Mouse (Mus musculus): ENCODE data around the gene Hoxc6. TPM values are rescaled to one million over a fixed set of nuclear protein-coding genes. Genes with fewer than 3 reads are reported as not detected.

Hoxc6 gene
- polyA plus RNA-seq, 2 experiments = 0.06 TPM; not detected in 1

DNA sequence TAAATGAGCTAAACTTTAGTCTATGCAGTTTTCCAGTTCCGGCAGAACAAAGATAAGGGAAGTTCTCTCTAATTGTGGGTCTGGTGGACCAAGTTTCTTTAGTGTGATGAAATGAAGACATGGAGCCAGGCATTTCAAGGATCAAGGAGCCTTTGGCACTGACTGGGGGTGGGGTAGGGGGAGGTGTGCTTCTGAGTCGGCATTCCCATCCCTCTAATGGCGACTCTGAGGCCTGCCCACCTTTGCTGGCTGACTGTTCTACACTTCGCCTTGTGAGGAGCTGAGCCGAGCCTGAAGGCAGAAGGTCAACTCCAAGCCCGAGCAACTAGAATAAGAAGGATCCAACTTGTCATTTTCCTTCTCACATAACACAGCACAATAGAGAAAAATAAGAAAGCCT, 36.3 kb upstream of the Hoxc6 start:
- DNase-seq (ENCODE audit: low read depth in 3 of 3, low spot score in 3 of 3) (no peak), ATAC-seq (ENCODE audit: insufficient read depth) (no peak)
- WGBS (ENCODE audit: insufficient replicate concordance) = 5% methylated on average over 6 of the region's 6 CpGs

DNA sequence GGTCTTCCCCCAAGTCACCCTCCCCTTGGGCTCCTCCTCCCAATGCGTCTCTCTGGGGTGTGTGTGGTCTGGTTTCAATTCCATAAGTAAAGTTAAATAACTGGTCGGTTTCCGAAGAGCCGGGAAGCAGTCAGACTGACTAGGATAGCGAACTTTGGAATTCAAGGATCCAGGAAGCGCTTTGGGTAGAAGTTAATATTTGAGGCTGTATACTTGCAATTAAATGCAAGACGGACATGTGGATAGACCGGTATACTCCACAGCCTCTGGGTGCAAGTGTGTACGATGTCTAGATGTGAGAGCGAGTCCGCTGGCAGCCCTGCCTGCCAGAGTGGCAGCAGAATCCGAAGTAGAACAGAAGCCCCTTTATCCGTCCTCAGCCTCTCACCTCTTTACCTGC, 35.6 kb upstream of the Hoxc6 start:
- DNase-seq (ENCODE audit: low read depth in 3 of 3, low spot score in 3 of 3) = no peak
- no peak for ATAC-seq (ENCODE audit: insufficient read depth)
- Histone ChIP-seq H3K27me3 (ENCODE audit: control insufficient read depth, insufficient read depth, low read length) (peaks cover 93% of the 10 kb centered on the region), H3K4me3 (ENCODE audit: insufficient read depth in 1 of 2, low read depth in 2 of 2, low read length in 2 of 2) (no peak overlapping the region), H3K9me3 (ENCODE audit: control insufficient read depth, low read length) (no peaks in the 10 kb centered on the region), H3K4me2 (ENCODE audit: low read depth) (no peak overlapping the region), H3K36me3 (replicated peaks; ENCODE audit: control insufficient read depth, insufficient read depth, low read depth) (no peaks in the 10 kb centered on the region), H3K27ac (no peak overlapping the region), H3K9ac (replicated peaks) (no peak overlapping the region), H3K4me1 (replicated peaks; ENCODE audit: control insufficient read depth in 2 of 2, insufficient read depth in 2 of 2, low read length in 1 of 2) (no peaks in the 10 kb centered on the region)
- 2% methylated on average over 13 of the region's 13 CpGs for WGBS (ENCODE audit: insufficient replicate concordance)
- TF ChIP-seq CTCF (IDR thresholded peaks at IDR 0.05; ENCODE audit: low read depth) = no peak
- no peak for TF ChIP-seq EP300 (IDR thresholded peaks at IDR 0.05; ENCODE audit: low read depth)

More for the DNA sequence above, 36.3 kb upstream of the Hoxc6 start:
- Histone ChIP-seq H3K9me3 (ENCODE audit: control insufficient read depth, low read length) (no peaks in the 10 kb centered on the region), H3K36me3 (replicated peaks; ENCODE audit: control insufficient read depth, insufficient read depth, low read depth) (no peaks in the 10 kb centered on the region), H3K4me1 (replicated peaks; ENCODE audit: control insufficient read depth in 2 of 2, insufficient read depth in 2 of 2, low read length in 1 of 2) (no peaks in the 10 kb centered on the region), H3K4me3 (ENCODE audit: insufficient read depth in 1 of 2, low read depth in 2 of 2, low read length in 2 of 2) (no peak overlapping the region), H3K4me2 (ENCODE audit: low read depth) (no peak overlapping the region), H3K27ac (no peak overlapping the region), H3K9ac (replicated peaks) (no peak overlapping the region), H3K27me3 (ENCODE audit: control insufficient read depth, insufficient read depth, low read length) (peaks cover 93% of the 10 kb centered on the region)
- TF ChIP-seq CTCF (IDR thresholded peaks at IDR 0.05; ENCODE audit: low read depth) = no peak
- no peak for TF ChIP-seq EP300 (IDR thresholded peaks at IDR 0.05; ENCODE audit: low read depth)

DNA sequence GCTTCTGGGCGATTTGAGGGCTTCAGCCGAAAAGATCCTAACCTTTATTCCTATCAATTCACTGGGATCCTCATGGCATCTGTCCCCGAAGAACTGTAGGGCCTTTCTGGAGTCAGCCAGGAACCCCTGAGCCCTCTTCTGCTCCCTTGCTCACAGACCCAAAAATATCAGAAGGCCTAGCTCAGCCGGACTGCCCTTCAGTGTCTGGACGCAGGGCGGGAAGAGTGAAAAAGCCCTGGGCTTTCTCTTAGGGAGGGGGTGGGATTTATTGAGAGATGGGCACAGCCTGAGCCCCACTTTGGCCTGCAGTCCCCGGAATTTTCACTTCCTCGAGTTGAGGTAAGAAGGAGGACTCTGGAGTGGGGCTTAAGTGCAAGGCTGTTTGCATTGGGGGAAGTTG, 34.8 kb upstream of the Hoxc6 start:
- no peak overlapping the region for H3K9ac ChIP-seq (replicated peaks)
- no peaks in the 10 kb centered on the region for H3K4me1 ChIP-seq (replicated peaks; ENCODE audit: control insufficient read depth in 2 of 2, insufficient read depth in 2 of 2, low read length in 1 of 2)
- H3K9me3 ChIP-seq (ENCODE audit: control insufficient read depth, low read length) = no peaks in the 10 kb centered on the region
- peaks cover 92% of the 10 kb centered on the region for H3K27me3 ChIP-seq (ENCODE audit: control insufficient read depth, insufficient read depth, low read length)
- DNase-seq (ENCODE audit: low read depth in 3 of 3, low spot score in 3 of 3) (no peak), ATAC-seq (ENCODE audit: insufficient read depth) (no peak)
- no peak overlapping the region for H3K4me3 ChIP-seq (ENCODE audit: insufficient read depth in 1 of 2, low read depth in 2 of 2, low read length in 2 of 2)
- no peaks in the 10 kb centered on the region for H3K36me3 ChIP-seq (replicated peaks; ENCODE audit: control insufficient read depth, insufficient read depth, low read depth)
- H3K4me2 ChIP-seq (ENCODE audit: low read depth) = no peak overlapping the region
- H3K27ac ChIP-seq = no peak overlapping the region
- 5% methylated on average over 8 of the region's 8 CpGs for WGBS (ENCODE audit: insufficient replicate concordance)
- TF ChIP-seq EP300 (IDR thresholded peaks at IDR 0.05; ENCODE audit: low read depth) = no peak
- TF ChIP-seq CTCF (IDR thresholded peaks at IDR 0.05; ENCODE audit: low read depth) = no peak

DNA sequence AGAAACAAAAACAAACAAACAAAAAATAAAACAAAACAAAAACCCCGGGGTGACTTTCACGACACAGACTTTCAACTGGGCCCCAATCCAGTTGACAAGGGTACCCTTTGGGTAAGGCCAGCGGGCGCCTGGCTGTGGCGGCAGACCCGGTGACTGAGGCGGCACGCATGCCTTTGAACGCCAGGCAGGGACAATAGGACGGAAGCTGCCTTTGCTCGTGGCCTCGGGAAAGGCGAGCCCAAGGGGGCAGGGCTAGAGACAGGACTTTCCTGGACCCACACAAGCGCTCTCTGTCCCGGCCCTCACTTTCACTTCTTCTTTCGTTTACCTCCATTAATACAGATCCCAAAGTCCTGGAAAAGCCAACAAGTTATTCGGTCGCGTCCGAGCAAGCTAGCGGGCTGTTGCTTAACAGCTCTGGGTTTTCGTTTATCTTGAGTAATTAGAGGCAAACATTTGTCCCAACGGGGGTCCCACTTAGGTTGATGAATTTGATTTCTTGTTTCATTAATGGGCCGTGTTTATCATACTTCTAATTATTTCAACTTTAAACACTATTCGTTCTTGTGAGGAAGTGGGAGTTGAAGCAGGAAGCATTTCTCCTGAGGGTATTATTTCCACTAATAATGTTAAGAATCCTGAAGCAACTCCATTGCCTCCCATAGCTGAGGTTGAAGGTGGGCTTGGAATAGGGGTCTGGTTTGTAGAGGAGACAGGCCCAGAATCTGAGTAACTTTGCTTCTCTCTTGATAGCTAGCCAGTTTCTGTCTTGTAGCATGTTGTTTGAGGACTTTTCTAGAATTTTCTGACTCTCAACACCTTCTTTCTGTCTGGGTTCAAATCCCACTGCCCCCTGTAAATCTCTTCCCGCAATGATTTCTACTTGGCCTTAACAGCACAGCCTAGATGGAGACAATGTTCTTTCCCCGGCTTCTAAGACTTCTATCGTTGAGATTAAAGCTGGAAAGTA, 34.1 kb upstream of the Hoxc6 start:
- no peak for ATAC-seq (ENCODE audit: insufficient read depth)
- no peak overlapping the region for H3K9ac ChIP-seq (replicated peaks)
- no peaks in the 10 kb centered on the region for H3K36me3 ChIP-seq (replicated peaks; ENCODE audit: control insufficient read depth, insufficient read depth, low read depth)
- no peaks in the 10 kb centered on the region for H3K9me3 ChIP-seq (ENCODE audit: control insufficient read depth, low read length)
- no peak overlapping the region for H3K27ac ChIP-seq
- 1% methylated on average over 28 of the region's 28 CpGs for WGBS (ENCODE audit: insufficient replicate concordance)
- no peak overlapping the region for H3K4me3 ChIP-seq (ENCODE audit: insufficient read depth in 1 of 2, low read depth in 2 of 2, low read length in 2 of 2)
- no peak for DNase-seq (ENCODE audit: low read depth in 3 of 3, low spot score in 3 of 3)
- peaks cover 92% of the 10 kb centered on the region for H3K27me3 ChIP-seq (ENCODE audit: control insufficient read depth, insufficient read depth, low read length)
- H3K4me2 ChIP-seq (ENCODE audit: low read depth) = no peak overlapping the region
- TF ChIP-seq CTCF (IDR thresholded peaks at IDR 0.05; ENCODE audit: low read depth) (no peak), EP300 (IDR thresholded peaks at IDR 0.05; ENCODE audit: low read depth) (no peak)
- no peaks in the 10 kb centered on the region for H3K4me1 ChIP-seq (replicated peaks; ENCODE audit: control insufficient read depth in 2 of 2, insufficient read depth in 2 of 2, low read length in 1 of 2)

DNA sequence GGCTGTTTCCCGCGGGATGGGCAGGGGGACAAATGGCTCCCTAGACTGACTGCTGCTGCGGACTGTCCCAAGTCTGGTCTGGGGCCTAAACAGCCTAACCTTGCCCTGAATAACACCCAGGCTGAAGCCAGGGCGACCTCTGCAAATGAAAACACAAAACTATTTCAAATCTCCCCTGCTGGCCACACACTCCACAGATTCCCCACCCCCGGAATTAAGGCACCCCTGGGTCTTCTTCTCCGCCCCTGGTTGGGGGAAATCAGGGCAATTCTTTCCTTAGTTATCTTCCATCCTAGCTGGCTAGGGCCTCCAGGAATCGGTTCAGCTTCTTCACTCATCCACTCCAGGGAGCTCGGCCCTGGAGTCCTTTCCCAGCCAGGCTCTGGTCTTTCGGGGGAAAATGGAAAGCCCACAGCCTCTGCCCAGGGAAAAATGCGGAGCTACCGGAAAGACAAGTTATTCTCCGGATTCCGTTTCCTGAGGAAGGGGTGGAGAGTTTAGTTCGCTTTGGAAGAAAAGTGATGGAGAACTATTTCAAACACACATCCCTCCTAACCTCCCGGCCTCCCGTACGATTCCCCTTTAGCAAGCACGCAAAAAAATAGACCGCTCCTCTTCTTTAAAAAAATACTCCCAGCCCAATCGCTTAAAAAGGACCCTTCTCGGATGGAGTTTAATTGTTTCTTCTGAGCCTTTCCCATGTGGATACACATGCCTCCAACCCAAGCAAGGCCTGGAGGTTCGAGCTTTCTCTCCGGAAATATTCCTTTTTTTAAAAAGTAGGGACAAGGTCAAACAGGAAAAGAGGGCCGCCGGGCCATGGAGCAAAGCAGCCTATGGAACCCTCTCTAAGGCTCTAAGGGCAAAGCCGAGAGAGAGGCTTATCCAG, 32.8 kb upstream of the Hoxc6 start:
- H3K36me3 ChIP-seq (replicated peaks; ENCODE audit: control insufficient read depth, insufficient read depth, low read depth) = no peaks in the 10 kb centered on the region
- H3K4me1 ChIP-seq (replicated peaks; ENCODE audit: control insufficient read depth in 2 of 2, insufficient read depth in 2 of 2, low read length in 1 of 2) = no peaks in the 10 kb centered on the region
- TF ChIP-seq CTCF (IDR thresholded peaks at IDR 0.05; ENCODE audit: low read depth) (no peak), EP300 (IDR thresholded peaks at IDR 0.05; ENCODE audit: low read depth) (no peak)
- H3K9ac ChIP-seq (replicated peaks) = no peak overlapping the region
- WGBS (ENCODE audit: insufficient replicate concordance) = 4% methylated on average over 26 of the region's 26 CpGs
- no peak overlapping the region for H3K27ac ChIP-seq
- H3K27me3 ChIP-seq (ENCODE audit: control insufficient read depth, insufficient read depth, low read length) = peaks cover 96% of the 10 kb centered on the region
- no peak overlapping the region for H3K4me2 ChIP-seq (ENCODE audit: low read depth)
- ATAC-seq (ENCODE audit: insufficient read depth) = no peak
- H3K4me3 ChIP-seq (ENCODE audit: insufficient read depth in 1 of 2, low read depth in 2 of 2, low read length in 2 of 2) = no peak overlapping the region
- H3K9me3 ChIP-seq (ENCODE audit: control insufficient read depth, low read length) = no peaks in the 10 kb centered on the region
- DNase-seq (ENCODE audit: low read depth in 3 of 3, low spot score in 3 of 3) = no peak
